Mouse (Mus musculus): ENCODE results near the gene Klra9.
"Not testable (repeated sequence)": the region's sequence is repeated elsewhere in the genome, so short reads cannot be mapped to it uniquely, and the experiment has no call there.

The Klra9 gene

DNA sequence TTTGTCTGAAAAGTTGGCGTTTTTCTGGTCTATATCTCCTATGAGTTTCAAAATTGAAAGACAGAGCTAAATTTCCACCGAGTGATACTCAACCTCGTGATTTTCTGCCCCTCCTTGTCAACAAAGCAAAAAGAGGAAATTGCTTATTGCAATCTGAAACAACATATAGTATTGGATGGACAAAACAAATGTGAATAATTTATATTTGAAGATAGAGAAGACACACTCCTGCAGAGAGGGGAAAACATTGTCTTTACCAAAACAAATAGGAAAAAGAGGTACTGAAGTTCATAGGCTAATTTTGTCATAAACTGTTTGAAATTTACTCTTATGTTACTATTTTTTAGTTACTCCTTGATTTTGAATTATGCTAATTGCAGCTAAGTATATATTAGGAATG is at the start of gene Klra9:
TSS of gene Klra9 (minus strand) at position 101 of the 400 bp plus-strand sequence.
- CTCF ChIA-PET, POLR2A ChIA-PET: not testable (repeated sequence)

DNA sequence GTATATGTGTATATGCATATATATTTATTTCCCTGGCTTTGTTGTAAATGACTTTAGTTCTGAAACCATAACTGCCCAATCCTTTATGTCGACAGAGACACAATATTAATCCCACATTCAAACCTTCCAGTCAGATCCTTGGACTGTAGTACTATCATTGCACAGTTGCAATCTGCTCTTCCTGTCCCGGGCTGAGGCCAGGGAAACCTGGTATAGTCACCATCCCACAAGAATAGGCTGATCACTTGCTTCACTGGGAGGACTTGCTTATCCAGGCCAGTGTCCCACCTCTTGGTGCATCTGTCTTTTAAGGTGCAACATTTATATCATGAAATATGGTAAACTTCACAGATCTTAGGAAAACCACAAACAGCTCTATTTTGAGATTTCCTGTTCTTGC is 44.6 kb upstream of the Klra9 start:
- ChIA-PET POLR2A (no interaction called here), CTCF (no interaction called here)

DNA sequence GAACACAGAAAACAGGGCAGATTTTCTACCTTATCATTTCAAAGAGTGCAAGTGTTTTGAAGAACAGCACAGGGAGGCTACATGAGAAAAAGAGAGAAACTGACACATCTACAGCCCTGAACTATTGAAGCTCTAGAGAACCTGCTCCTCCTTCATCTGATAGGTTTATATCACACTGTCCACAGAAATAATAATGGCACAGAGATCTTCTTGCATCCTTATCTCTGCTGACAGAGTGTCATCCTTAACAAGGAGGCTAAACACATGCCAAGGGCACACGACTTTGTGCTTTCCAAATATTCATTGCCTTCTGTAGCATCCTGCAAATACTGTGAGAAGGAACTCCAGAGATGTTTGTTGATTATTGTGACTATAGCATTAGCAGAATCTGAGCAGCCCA is 43.7 kb upstream of the Klra9 start:
- ChIA-PET POLR2A (no interaction called here), CTCF (interaction anchor here in 1 of 4 experiments (0.6 to 0.7 kb wide), 2 partner anchors 255 to 673 kb away, joined by 5 to 6 read pairs; no protein-coding TSS in a partner anchor)

- CTCF ChIA-PET: no interaction called here
- POLR2A ChIA-PET: no interaction called here
These were observed 40.3 kb upstream of the Klra9 start, which contains the start of gene Klra7 for GRCm38 (mm10) chr6:130233222-130233621. Gene Klra7 (minus strand): TSS chr6:130233322.

DNA sequence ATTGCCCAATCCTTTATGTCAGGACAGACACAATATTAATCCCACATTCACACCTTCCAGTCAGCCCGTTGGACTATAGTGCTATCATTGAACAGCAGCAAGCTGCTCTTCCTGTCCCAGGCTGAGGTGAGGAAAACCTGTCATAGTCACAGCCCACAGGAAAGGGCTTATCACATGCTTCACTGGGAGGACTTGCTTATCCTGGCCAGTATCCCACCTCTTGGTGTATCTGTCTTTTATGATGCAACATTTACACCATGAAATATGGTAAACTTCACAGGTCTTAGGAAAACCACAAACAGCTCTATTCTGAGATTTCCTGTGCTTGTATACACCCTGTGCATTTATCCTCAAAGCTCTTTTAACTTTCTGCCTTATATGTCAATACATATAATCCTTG is 4.5 kb upstream of the Klra9 start:
- CTCF ChIA-PET: not testable (repeated sequence)

DNA sequence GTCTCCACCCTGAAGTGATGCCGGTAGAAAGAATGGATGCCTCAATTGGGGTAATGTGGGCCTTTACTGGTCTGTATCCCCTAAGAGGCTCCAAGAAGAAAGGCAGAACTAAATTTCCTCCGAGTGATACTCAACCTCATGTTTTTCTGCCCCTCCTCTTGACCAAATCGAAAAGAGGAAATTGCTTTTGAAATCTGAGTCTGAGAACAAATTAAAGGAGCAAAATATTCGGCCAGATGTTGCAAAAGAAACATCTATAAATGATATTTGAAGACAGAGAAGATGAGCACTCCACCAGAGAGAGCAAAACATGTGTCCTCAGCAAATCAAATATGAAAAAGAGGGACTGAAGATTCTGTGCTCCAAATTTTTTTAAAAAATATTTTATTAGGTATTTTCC is 63.1 kb downstream of the Klra9 start, which contains the start of gene Klra8:
TSS of gene Klra8 (minus strand) at position 101 of the 400 bp plus-strand sequence.
- POLR2A ChIA-PET, CTCF ChIA-PET: not testable (repeated sequence)

More for the DNA sequence above, 4.5 kb upstream of the Klra9 start:
- POLR2A ChIA-PET: not testable (repeated sequence)

Data from embryonic stem cell, embryonic (primary cell).